Mouse (Mus musculus) bone marrow macrophage, adult 2 months (primary cell): ENCODE results near the gene Wbp1l.

Experiments used
- CTCF ChIP-seq: IDR thresholded peaks from 2 replicates; pipeline ENCODE4 v1.5.1; 2012; ENCODE audit warnings: low read depth, mild to moderate bottlenecking, low read length, moderate library complexity
- POLR2A ChIP-seq: IDR thresholded peaks from 2 replicates; pipeline ENCODE4 v1.6.1; 2012; ENCODE audit warnings: mild to moderate bottlenecking, low read depth, low read length, borderline replicate concordance

DNA sequence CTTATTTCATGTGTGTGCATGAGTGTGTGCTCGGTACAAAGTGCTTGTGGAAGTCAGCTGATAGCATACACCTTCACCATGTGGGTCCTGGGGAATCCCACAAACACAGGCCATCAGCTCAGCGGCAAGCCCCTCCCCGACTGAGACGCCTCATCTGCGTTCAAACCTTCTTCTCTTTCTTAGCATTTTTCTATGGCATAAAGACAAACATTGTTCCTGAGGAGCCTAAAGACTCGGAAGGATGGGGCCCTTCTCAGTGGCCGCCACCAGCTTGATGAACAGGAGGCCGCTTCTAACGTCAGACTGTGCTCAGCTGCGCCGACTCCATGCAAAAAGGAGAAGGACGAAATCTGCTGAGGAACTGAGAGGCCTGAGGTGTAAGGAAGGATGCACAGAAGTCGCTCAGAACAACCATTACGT lies 34.8 kb upstream of the Wbp1l start:
- TF ChIP-seq CTCF, result no peak
- TF ChIP-seq POLR2A, result no peak
